Mouse (Mus musculus): ENCODE results near the gene Cyp2j6. TPM values are rescaled to one million over a fixed set of nuclear protein-coding genes. Genes with fewer than 3 reads are reported as not detected.

The Cyp2j6 gene
- polyA plus RNA-seq, 1 experiment from 2014 or later: 5.8 TPM

- 55% methylated on average over 1 of the region's 1 CpGs for WGBS
- Histone ChIP-seq H3K27me3 (ENCODE audit: insufficient read depth, low read length) (no peaks in the 10 kb centered on the region), H3K4me2 (no peak overlapping the region), H3K9ac (no peak overlapping the region), H3K36me3 (ENCODE audit: insufficient read depth) (no peaks in the 10 kb centered on the region), H3K9me3 (ENCODE audit: low read depth, low read length) (no peaks in the 10 kb centered on the region), H3K27ac (ENCODE audit: low read depth) (no peak overlapping the region), H3K4me3 (ENCODE audit: low read depth, low read length) (no peak overlapping the region), H3K4me1 (ENCODE audit: insufficient read depth) (no peaks in the 10 kb centered on the region)
- DNase-seq (no peak), ATAC-seq (ENCODE audit: insufficient read depth) (no peak)
- no peak for TF ChIP-seq CTCF (IDR thresholded peaks at IDR 0.05; ENCODE audit: low read depth)
Measured at GRCm38 (mm10) chr4:96567988-96568387, 14.5 kb upstream of the Cyp2j6 start.

GRCm38 (mm10) chr4:96565808-96566207 lies 12.3 kb upstream of the Cyp2j6 start:
- Histone ChIP-seq H3K36me3 (ENCODE audit: insufficient read depth) (no peaks in the 10 kb centered on the region), H3K9me3 (ENCODE audit: low read depth, low read length) (no peaks in the 10 kb centered on the region), H3K9ac (no peak overlapping the region), H3K27me3 (ENCODE audit: insufficient read depth, low read length) (no peaks in the 10 kb centered on the region), H3K4me3 (ENCODE audit: low read depth, low read length) (no peak overlapping the region), H3K4me1 (ENCODE audit: insufficient read depth) (no peaks in the 10 kb centered on the region), H3K27ac (ENCODE audit: low read depth) (no peak overlapping the region), H3K4me2 (no peak overlapping the region)
- ATAC-seq (ENCODE audit: insufficient read depth) (no peak), DNase-seq (no peak)
- TF ChIP-seq CTCF (IDR thresholded peaks at IDR 0.05; ENCODE audit: low read depth): no peak

- Histone ChIP-seq H3K4me2 (no peak overlapping the region), H3K36me3 (ENCODE audit: insufficient read depth) (no peaks in the 10 kb centered on the region), H3K4me1 (ENCODE audit: insufficient read depth) (no peaks in the 10 kb centered on the region), H3K9me3 (ENCODE audit: low read depth, low read length) (no peaks in the 10 kb centered on the region), H3K9ac (no peak overlapping the region), H3K27me3 (ENCODE audit: insufficient read depth, low read length) (no peaks in the 10 kb centered on the region), H3K4me3 (ENCODE audit: low read depth, low read length) (no peak overlapping the region), H3K27ac (ENCODE audit: low read depth) (no peak overlapping the region)
- no peak for TF ChIP-seq CTCF (IDR thresholded peaks at IDR 0.05; ENCODE audit: low read depth)
- 72% methylated on average over 1 of the region's 1 CpGs for WGBS
- DNase-seq: no peak
- no peak for ATAC-seq (ENCODE audit: insufficient read depth)
Measured at GRCm38 (mm10) chr4:96560464-96560863, 7.0 kb upstream of the Cyp2j6 start.

- H3K4me2 ChIP-seq: no peak overlapping the region
- H3K27me3 ChIP-seq (ENCODE audit: insufficient read depth, low read length): no peaks in the 10 kb centered on the region
- no peak overlapping the region for H3K4me3 ChIP-seq (ENCODE audit: low read depth, low read length)
- no peaks in the 10 kb centered on the region for H3K36me3 ChIP-seq (ENCODE audit: insufficient read depth)
- H3K9me3 ChIP-seq (ENCODE audit: low read depth, low read length): no peaks in the 10 kb centered on the region
- DNase-seq (no peak), ATAC-seq (ENCODE audit: insufficient read depth) (no peak)
- H3K27ac ChIP-seq (ENCODE audit: low read depth): no peak overlapping the region
- 83% methylated on average over 1 of the region's 1 CpGs for WGBS
- TF ChIP-seq CTCF (IDR thresholded peaks at IDR 0.05; ENCODE audit: low read depth): no peak
- H3K4me1 ChIP-seq (ENCODE audit: insufficient read depth): no peaks in the 10 kb centered on the region
- no peak overlapping the region for H3K9ac ChIP-seq
Measured at GRCm38 (mm10) chr4:96559781-96560180, 6.3 kb upstream of the Cyp2j6 start.

- Histone ChIP-seq H3K9ac (no peak overlapping the region), H3K4me3 (ENCODE audit: low read depth, low read length) (no peak overlapping the region), H3K27me3 (ENCODE audit: insufficient read depth, low read length) (no peaks in the 10 kb centered on the region), H3K27ac (ENCODE audit: low read depth) (no peak overlapping the region), H3K36me3 (ENCODE audit: insufficient read depth) (no peaks in the 10 kb centered on the region), H3K9me3 (ENCODE audit: low read depth, low read length) (no peaks in the 10 kb centered on the region), H3K4me2 (peak overlapping the region; percentile 15; the same call in 1 of the 2 replicates), H3K4me1 (ENCODE audit: insufficient read depth) (0 out of 2 replicates have a peak, but pooled peaks cover 5% of the 10 kb centered on the region)
- DNase-seq: no peak
- 81% methylated on average over 3 of the region's 3 CpGs for WGBS
- no peak for TF ChIP-seq CTCF (IDR thresholded peaks at IDR 0.05; ENCODE audit: low read depth)
- ATAC-seq (ENCODE audit: insufficient read depth): no peak
Measured at GRCm38 (mm10) chr4:96551619-96552018, 1.8 kb downstream of the Cyp2j6 start.

GRCm38 (mm10) chr4:96545976-96546375 lies 7.5 kb downstream of the Cyp2j6 start:
- DNase-seq (no peak), ATAC-seq (ENCODE audit: insufficient read depth) (no peak)
- Histone ChIP-seq H3K4me3 (ENCODE audit: low read depth, low read length) (no peak overlapping the region), H3K36me3 (ENCODE audit: insufficient read depth) (no peaks in the 10 kb centered on the region), H3K27ac (ENCODE audit: low read depth) (no peak overlapping the region), H3K9ac (no peak overlapping the region), H3K4me2 (no peak overlapping the region), H3K4me1 (ENCODE audit: insufficient read depth) (0 out of 2 replicates have a peak, but pooled peaks cover under 1% of the 10 kb centered on the region), H3K27me3 (ENCODE audit: insufficient read depth, low read length) (no peaks in the 10 kb centered on the region), H3K9me3 (ENCODE audit: low read depth, low read length) (no peaks in the 10 kb centered on the region)
- 65% methylated on average over 1 of the region's 1 CpGs for WGBS
- no peak for TF ChIP-seq CTCF (IDR thresholded peaks at IDR 0.05; ENCODE audit: low read depth)

GRCm38 (mm10) chr4:96525772-96526171 lies 27.7 kb downstream of the Cyp2j6 start:
- Histone ChIP-seq H3K4me2 (no peak overlapping the region), H3K27ac (ENCODE audit: low read depth) (no peak overlapping the region), H3K4me3 (ENCODE audit: low read depth, low read length) (no peak overlapping the region), H3K4me1 (ENCODE audit: insufficient read depth) (no peaks in the 10 kb centered on the region), H3K9ac (no peak overlapping the region), H3K36me3 (ENCODE audit: insufficient read depth) (no peaks in the 10 kb centered on the region), H3K9me3 (ENCODE audit: low read depth, low read length) (no peaks in the 10 kb centered on the region), H3K27me3 (ENCODE audit: insufficient read depth, low read length) (no peaks in the 10 kb centered on the region)
- no peak for TF ChIP-seq CTCF (IDR thresholded peaks at IDR 0.05; ENCODE audit: low read depth)
- DNase-seq (no peak), ATAC-seq (ENCODE audit: insufficient read depth) (no peak)
- WGBS: 6% methylated on average over 1 of the region's 1 CpGs

- Histone ChIP-seq H3K36me3 (ENCODE audit: insufficient read depth) (no peaks in the 10 kb centered on the region), H3K9me3 (ENCODE audit: low read depth, low read length) (no peaks in the 10 kb centered on the region), H3K4me2 (no peak overlapping the region), H3K4me3 (ENCODE audit: low read depth, low read length) (no peak overlapping the region), H3K27me3 (ENCODE audit: insufficient read depth, low read length) (no peaks in the 10 kb centered on the region), H3K9ac (no peak overlapping the region), H3K4me1 (ENCODE audit: insufficient read depth) (no peaks in the 10 kb centered on the region), H3K27ac (ENCODE audit: low read depth) (no peak overlapping the region)
- no peak for TF ChIP-seq CTCF (IDR thresholded peaks at IDR 0.05; ENCODE audit: low read depth)
- WGBS: 72% methylated on average over 2 of the region's 2 CpGs
- ATAC-seq (ENCODE audit: insufficient read depth) (no peak), DNase-seq (no peak)
Measured at GRCm38 (mm10) chr4:96522256-96522655, 31.2 kb downstream of the Cyp2j6 start.
